11 mouse cellular contexts compared by ENCODE assay signal in the genomic region with DNA sequence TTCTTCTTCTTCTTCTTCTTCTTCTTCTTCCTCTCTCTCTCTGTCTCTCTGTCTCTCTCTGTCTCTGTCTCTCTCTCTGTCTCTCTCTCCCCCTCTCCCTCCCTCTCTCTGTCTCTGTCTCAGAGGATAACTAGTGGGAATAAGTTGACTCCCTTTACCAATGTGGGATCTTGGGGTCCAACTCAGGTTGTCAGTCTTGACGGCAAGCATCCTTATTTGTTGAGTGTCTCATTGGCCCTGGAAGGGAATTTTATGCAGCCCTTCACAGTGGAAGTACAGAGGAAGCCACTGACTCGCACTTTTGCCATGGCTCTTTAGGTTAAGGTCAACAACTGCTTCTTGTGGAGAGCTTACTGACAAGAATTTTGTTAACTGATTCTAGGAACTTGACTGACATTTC. TPM values are rescaled to one million over a fixed set of nuclear protein-coding genes. Genes with fewer than 3 reads are reported as not detected.
"Had no signal": no experiment of that assay in that cellular context is flagged by ENCODE, and none has a peak within 500 bp of the region (broad histone marks: within the 10 kb centered on the region; RNA-seq: fewer than 3 reads in every experiment).

No protein-coding gene starts in this region.

- H3K4me1 ChIP-seq: limb, embryonic 15.5 days had no signal

- H3K27ac ChIP-seq: limb, embryonic 15.5 days; liver, embryonic 12.5 days; midbrain, embryonic 10.5 days; neural tube, embryonic 13.5 days; stomach, embryonic 15.5 days had no signal

- H3K36me3 ChIP-seq: limb, embryonic 15.5 days; liver, embryonic 12.5 days; midbrain, embryonic 10.5 days; neural tube, embryonic 13.5 days; stomach, embryonic 15.5 days had no signal

- H3K4me3 ChIP-seq: limb, embryonic 15.5 days; liver, embryonic 12.5 days; midbrain, embryonic 10.5 days; neural tube, embryonic 13.5 days; stomach, embryonic 15.5 days had no signal

- H3K27me3 ChIP-seq: limb, embryonic 15.5 days; liver, embryonic 12.5 days; neural tube, embryonic 13.5 days; stomach, embryonic 15.5 days had no signal

- H3K9me3 ChIP-seq: limb, embryonic 15.5 days; liver, embryonic 12.5 days; midbrain, embryonic 10.5 days; neural tube, embryonic 13.5 days; stomach, embryonic 15.5 days had no signal

- H3K9ac ChIP-seq: limb, embryonic 15.5 days; liver, embryonic 12.5 days; lung, embryonic 14.5 days; neural tube, embryonic 13.5 days; stomach, embryonic 15.5 days had no signal

- H3K4me2 ChIP-seq: limb, embryonic 15.5 days; liver, embryonic 12.5 days; lung, embryonic 14.5 days; neural tube, embryonic 13.5 days; stomach, embryonic 15.5 days had no signal

- DNase-seq: retina, postnatal 1 day; right cerebral cortex, postnatal 4 days; thymus, postnatal 36 days had no signal

- ATAC-seq: intestine, embryonic 16.5 days; liver, embryonic 12.5 days; midbrain, embryonic 16.5 days had no signal

RNA-seq across cellular contexts. Expression of a gene that starts 28.5 kb away (rescaled TPM):
- polyA plus RNA-seq: midbrain, embryonic 10.5 days; neural tube, embryonic 13.5 days had no signal
